Mouse (Mus musculus) naive thymus-derived CD4-positive, alpha-beta T cell, adult 2 months (primary cell): ENCODE results near the gene Ddit4.

Source experiments
- DNase-seq: peaks from one replicate; pipeline ENCODE4 v3.0.0-alpha.2; 2011; ENCODE audit warnings: low read depth

Gene Ddit4

GRCm38 (mm10) chr10:59916649-59917048, 35.0 kb downstream of the Ddit4 start:
- peak; percentile 60 for DNase-seq

DNA sequence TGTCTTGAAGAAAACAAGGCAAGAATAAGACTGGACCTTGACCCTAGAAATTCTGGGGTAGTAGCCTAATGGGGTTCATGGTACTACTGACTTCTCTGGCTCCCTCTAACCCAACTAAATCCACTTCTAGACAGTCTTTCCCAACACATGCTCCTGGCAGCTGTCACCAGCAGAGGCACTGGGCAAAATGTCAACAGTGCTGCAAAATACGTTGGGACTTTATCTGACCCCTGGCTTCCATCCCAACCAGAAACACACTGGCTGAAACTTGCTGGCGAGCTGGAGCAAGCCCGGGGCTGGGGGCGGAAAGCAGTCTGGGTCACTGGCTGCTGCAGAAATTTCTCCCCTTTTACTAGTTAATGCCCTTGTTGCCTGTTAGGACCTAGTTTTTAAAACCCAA, 35.5 kb downstream of the Ddit4 start:
- DNase-seq = no peak

GRCm38 (mm10) chr10:59915196-59915962, 36.3 kb downstream of the Ddit4 start:
- no peak for DNase-seq

DNA sequence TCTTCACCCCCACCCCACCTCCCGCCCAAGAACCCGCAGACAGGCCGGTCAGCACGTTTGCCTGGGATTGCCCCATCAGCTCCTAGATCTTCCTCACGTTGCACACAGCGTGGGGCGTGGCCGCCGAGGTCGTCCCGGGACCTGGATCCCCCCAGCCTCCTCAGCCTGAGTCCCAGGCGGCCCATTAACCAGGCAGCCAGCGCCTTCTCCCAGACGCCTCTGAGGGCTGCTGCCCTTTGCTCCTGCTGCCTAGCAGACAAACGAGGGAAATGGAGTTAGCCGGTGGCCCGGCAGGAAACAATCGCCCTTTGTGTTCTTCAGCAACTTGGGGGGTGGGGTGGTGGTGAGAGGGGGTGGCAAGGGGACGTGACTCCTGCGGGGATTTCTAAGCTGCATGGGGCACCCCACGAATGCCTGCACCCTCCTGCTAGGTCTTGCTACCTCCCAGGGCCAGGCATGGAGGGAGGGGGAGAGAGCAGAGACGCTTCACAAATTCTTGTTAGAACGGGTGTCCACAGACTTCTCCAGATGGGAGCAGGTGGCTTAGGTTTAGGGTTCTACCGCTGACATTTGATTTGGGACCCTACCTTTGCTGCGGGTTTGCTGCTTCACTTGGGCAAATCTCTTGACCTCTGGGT, 40.0 kb downstream of the Ddit4 start:
- DNase-seq = peak; percentile 48

DNA sequence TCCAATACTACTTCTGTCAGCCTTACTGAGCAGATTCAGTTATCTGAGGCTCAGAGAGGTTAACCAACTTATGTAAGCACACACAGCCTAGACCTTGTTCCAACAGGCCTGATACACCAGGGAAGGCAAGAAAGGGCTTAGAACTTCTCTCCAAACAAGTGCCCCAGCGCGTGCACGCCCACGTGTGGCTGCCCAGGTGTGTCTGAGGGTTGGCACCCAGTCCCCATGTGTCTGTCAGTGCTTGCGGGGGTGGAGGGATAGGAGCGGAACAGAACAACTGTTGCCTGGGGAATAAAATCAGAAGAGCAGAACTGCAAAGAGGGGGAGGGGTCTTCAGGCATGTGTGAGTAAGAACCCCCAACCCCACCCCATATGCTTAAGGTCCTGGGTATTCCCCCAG, 40.5 kb downstream of the Ddit4 start:
- DNase-seq = peak; percentile 83

DNA sequence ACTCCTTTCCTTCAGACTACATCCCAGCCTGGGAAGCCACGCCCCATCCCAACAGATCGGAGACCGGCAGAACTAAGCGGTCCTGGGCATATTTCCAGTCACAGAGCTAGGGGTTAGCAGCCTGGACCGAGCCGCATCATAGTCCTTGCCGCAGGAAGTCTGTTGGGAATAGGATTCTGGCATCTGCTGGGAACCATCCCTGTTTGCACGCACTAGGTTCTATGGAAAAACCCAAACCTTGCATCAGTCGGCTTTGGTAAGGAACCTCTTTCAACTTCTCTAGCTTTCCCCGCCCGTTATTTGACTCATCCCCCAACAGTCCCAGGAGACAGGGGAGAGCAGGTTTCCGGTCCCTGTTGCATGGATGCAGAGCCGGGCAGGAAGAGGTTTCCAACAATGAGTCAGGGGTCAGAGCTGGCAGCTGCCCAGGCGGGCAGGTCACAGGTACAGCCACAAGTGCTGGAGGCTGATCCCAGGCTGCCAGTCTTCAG, 42.2 kb downstream of the Ddit4 start:
- no peak for DNase-seq

- no peak for DNase-seq
These were observed 42.8 kb downstream of the Ddit4 start for GRCm38 (mm10) chr10:59908776-59909315.

- peak; percentile 70 for DNase-seq
These were observed 43.8 kb downstream of the Ddit4 start for GRCm38 (mm10) chr10:59907695-59908299.

- peak; percentile 74 for DNase-seq
These were observed 44.5 kb downstream of the Ddit4 start for GRCm38 (mm10) chr10:59907080-59907609.

- no peak for DNase-seq
These were observed 48.5 kb downstream of the Ddit4 start for GRCm38 (mm10) chr10:59903170-59903569.

DNA sequence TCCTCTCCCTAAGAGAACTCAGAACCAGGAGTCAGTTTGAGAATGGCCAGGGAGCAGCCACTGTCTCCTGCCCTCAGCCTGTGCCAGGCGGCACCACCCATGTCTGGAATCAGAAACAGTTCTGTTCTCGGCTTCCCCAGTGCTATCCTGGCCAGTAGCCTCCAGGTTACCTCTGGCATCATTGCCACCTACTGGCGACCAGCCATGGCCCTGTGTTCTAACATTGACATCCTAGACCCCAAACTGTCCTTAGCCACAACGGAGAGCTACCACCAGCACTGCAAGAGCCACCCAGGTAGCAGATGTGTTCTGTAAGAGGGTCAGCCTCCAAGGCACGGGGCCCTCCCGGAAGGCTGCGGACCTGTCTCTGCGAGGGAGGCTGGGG, 49.0 kb downstream of the Ddit4 start:
- no peak for DNase-seq

- DNase-seq = no peak
These were observed 49.5 kb downstream of the Ddit4 start for GRCm38 (mm10) chr10:59901986-59902605.

DNA sequence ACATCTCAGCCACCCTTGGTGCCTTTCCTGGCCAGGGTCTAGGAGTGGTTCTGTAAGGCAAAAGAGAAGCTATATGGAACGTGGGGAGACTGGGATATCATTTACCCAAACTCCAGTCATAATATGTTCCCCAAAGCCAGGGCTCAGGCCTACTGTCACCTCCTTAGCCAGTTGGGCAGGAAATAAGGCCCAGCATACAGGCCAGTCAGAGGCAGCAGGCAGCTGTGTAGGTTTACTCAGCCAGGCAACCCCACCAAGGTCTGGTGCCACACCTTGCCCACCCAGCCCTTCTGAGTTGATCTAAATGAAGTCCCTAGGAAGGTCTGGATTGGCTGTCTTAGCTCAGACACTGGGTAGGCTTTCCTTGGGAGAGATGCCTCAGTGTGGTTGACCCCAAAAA, 50.2 kb downstream of the Ddit4 start:
- DNase-seq = no peak

GRCm38 (mm10) chr10:59900939-59901338, 50.7 kb downstream of the Ddit4 start:
- DNase-seq = peak; percentile 69

DNA sequence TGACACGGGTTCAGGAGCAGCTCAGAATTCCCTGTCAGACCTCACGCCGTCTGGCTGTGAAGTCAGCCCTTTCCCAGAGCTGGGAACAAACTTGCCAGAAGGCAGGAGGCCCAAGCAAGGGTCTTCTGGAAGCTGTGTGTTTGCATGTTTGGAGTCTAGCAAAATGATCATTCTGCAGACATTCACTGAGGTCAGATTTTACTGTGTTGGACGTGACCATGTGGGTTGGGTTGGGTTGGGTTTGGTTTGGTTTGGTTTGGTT, 51.5 kb downstream of the Ddit4 start:
- DNase-seq = no peak
